Mouse (Mus musculus): ENCODE data around the gene Snrk.

DNA sequence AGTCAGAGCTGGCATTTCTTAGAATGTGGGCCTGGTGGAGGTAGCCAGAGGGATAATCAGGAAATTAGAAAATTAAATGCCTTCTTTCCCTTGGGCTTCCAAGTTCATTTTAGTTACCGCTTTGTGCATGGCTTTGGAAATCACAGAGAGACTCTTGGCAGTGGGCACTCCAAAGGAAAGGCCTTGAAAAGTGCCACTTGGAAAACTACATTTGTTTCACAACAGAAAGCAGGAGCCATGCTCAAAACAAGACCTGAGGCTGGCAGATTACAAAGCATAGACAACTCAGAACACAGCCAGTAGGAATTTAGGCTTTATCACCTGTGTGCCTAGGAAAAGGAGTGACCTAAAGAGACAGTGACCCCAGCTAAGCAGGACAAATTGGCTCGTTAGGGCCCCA lies 49.4 kb upstream of the Snrk start:
- TF ChIP-seq EP300 (IDR thresholded peaks at IDR 0.05; ENCODE audit: insufficient read depth, low read depth, low read length) (no peak), POLR2A (IDR thresholded peaks at IDR 0.05; ENCODE audit: insufficient read depth, low read length) (no peak), CTCF (IDR thresholded peaks at IDR 0.05; ENCODE audit: low read depth, low read length) (no peak)

Measured in ES-Bruce4 (cell line).